Mouse (Mus musculus) erythroblast, adult 5-6 weeks (primary cell): ENCODE data around the gene Eml4. TPM values are rescaled to one million over a fixed set of nuclear protein-coding genes. Genes with fewer than 3 reads are reported as not detected.

Experiments
- ATAC-seq: replicated peaks from 2 replicates; pipeline ENCODE4 v1.8.0; 2016; ENCODE audit warnings: moderate number of reproducible peaks, mild to moderate bottlenecking, moderate TSS enrichment, inconsistent platforms; ENCODE audit not compliant: poor library complexity, low FRiP score, severe bottlenecking
- total RNA-seq, 2 experiments: library from RNA; stranded (forward) in 1 of 2; stranded (reverse) in 1 of 2; fragments of 150-400 nt in 1 of 2; fragments of 200-764, 138-1000 nt in 1 of 2; gene quantifications; 2 replicates each; pipeline versions ENCODE4 v1.2.3 to v1.2.4; 2015 to 2017; ENCODE audit warnings: low replicate concordance in 2 of 2

Eml4 gene
- total RNA-seq, 2 experiments from 2014 or later = 8.1 to 10.4 TPM

GRCm38 (mm10) chr17:83477089-83477488, 126.4 kb downstream of the Eml4 start:
- ATAC-seq = no peak

- no peak for ATAC-seq
These were observed 130.8 kb downstream of the Eml4 start for GRCm38 (mm10) chr17:83481551-83481950.

GRCm38 (mm10) chr17:83482817-83483536, 132.2 kb downstream of the Eml4 start:
- no peak for ATAC-seq

GRCm38 (mm10) chr17:83483784-83484183, 133.1 kb downstream of the Eml4 start:
- ATAC-seq = no peak

- ATAC-seq = no peak
These were observed 137.0 kb downstream of the Eml4 start for GRCm38 (mm10) chr17:83487762-83488161.

- no peak for ATAC-seq
These were observed 148.2 kb downstream of the Eml4 start for GRCm38 (mm10) chr17:83498889-83499288.

GRCm38 (mm10) chr17:83499692-83500091, 149.0 kb downstream of the Eml4 start:
- no peak for ATAC-seq

GRCm38 (mm10) chr17:83503693-83504092, 153.0 kb downstream of the Eml4 start:
- ATAC-seq = no peak

GRCm38 (mm10) chr17:83512130-83512529, 161.4 kb downstream of the Eml4 start:
- no peak for ATAC-seq

- ATAC-seq = peak; percentile 65
These were observed 163.0 kb downstream of the Eml4 start for GRCm38 (mm10) chr17:83513655-83514212.

GRCm38 (mm10) chr17:83514213-83514701, 163.5 kb downstream of the Eml4 start:
- ATAC-seq = peak; percentile 97

GRCm38 (mm10) chr17:83517280-83518015, 166.7 kb downstream of the Eml4 start, which contains the start of gene Cox7a2l:
Cox7a2l (minus strand) TSS chr17:83517330.
- no peak for ATAC-seq

GRCm38 (mm10) chr17:83521881-83522280, 171.2 kb downstream of the Eml4 start:
- ATAC-seq = no peak

- no peak for ATAC-seq
These were observed 172.1 kb downstream of the Eml4 start for GRCm38 (mm10) chr17:83522590-83523379.

- no peak for ATAC-seq
These were observed 174.0 kb downstream of the Eml4 start for GRCm38 (mm10) chr17:83524753-83525152.

GRCm38 (mm10) chr17:83525596-83525995, 174.9 kb downstream of the Eml4 start:
- no peak for ATAC-seq

- no peak for ATAC-seq
These were observed 175.4 kb downstream of the Eml4 start for GRCm38 (mm10) chr17:83526091-83526561.

GRCm38 (mm10) chr17:83526624-83527532, 176.1 kb downstream of the Eml4 start:
- ATAC-seq = no peak
